Mouse (Mus musculus): ENCODE results near the gene Tmem251.
A peak's percentile ranks its signal among the peaks of the same experiment; 100 is the strongest.

The Tmem251 gene

DNA sequence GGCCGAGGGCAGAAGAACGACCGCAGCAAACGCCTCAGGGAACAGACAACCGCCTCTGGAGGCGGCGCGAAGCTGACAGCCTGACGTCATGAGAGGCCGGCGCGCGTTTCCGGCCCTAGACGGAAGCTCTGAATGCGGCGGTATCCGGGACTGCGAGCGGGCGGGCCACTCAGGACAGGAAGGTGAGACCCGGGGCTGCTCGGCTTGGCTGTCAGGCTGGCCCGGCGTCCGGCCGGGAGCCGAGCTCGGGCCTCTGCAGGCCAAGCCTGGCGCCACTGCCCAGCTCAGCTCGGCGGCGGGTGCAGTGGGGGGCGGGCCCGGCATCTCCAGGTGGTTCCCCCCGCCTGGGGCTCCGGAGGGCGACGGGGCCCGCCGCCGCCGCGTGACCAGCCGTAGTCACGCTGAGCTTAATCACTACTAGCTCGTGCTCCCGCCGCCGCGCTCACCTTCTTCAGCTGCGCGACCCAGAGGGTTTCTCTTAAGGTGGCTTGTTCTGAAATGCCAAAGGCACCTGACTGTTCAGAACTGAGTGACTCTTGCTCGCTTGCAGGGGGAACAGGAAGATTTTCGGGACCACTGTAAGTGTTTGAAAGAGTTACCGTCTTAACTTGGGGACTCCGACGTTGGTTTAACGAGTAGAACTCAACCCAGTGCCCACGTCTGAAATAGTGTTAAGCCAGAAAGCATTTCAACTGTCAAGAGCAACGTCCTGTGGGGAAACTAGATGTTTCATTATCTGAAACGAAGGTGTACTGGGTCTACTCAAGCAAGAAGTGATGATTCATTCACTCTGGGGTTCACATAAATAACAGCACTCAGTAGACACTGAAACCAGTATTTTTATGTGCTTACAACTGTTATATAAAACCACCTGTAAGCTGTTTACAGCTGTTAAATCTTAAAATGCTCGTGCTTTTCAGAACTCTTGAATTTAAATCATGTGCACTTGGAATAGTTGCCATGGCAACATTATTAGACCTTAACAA, at the start of gene Tmem251, which contains the start of gene Moap1:
Gene Tmem251, plus strand, starts transcription at position 174 of the 986 bp plus-strand sequence.
Gene Moap1, minus strand, starts transcription at position 73 of the 986 bp plus-strand sequence.
- no peak for DNase-seq (ENCODE audit: extremely low spot score, low read depth, low spot score)

- no peak for DNase-seq (ENCODE audit: extremely low spot score, low read depth, low spot score)
Observed at GRCm38 (mm10) chr12:102695369-102696239, 48.0 kb upstream of the Tmem251 start.

GRCm38 (mm10) chr12:102696635-102697354, 46.8 kb upstream of the Tmem251 start:
- DNase-seq (ENCODE audit: extremely low spot score, low read depth, low spot score): no peak

GRCm38 (mm10) chr12:102697381-102697780, 46.2 kb upstream of the Tmem251 start:
- no peak for DNase-seq (ENCODE audit: extremely low spot score, low read depth, low spot score)

GRCm38 (mm10) chr12:102698089-102698684, 45.4 kb upstream of the Tmem251 start:
- no peak for DNase-seq (ENCODE audit: extremely low spot score, low read depth, low spot score)

GRCm38 (mm10) chr12:102699156-102699555, 44.4 kb upstream of the Tmem251 start:
- no peak for DNase-seq (ENCODE audit: extremely low spot score, low read depth, low spot score)

GRCm38 (mm10) chr12:102700453-102700852, 43.1 kb upstream of the Tmem251 start:
- DNase-seq (ENCODE audit: extremely low spot score, low read depth, low spot score): no peak

GRCm38 (mm10) chr12:102701691-102702207, 41.8 kb upstream of the Tmem251 start:
- DNase-seq (ENCODE audit: extremely low spot score, low read depth, low spot score): no peak

DNA sequence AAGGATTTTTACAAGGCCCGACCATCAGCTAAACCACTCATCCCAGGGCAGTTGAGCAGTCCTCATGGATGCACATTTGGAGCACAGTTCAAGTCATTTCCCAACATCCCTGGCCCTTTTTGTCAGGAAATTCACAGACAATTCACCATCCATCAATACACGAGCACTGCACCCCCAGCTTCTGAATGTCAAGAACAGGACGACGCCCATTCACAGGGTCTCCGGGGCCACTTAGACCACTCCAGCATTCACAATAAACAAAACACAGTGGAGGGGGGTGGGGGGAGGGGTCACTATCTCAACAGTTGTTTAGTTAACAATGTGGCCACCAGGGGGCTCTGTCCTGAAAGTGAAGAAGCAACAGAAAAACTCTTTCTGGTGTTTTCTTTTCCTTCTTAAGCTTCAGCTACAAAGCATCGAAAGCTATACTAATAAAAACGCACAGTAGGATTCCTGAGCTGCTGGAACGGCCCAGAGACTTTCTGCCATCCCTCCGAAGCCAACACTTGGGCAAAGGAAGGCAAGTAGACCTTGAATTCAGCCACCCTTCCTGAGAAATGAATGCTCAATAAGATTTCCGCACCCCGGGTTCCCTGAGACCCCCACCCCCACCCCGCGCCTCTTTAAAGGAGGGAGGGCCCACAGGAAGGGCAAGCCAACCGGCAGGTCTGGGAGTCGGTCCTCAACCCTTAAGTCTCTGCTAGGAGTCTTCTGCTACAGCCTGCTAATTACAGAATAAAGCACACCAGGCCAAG, 41.0 kb upstream of the Tmem251 start:
- peak; percentile 64 for DNase-seq (ENCODE audit: extremely low spot score, low read depth, low spot score)

- DNase-seq (ENCODE audit: extremely low spot score, low read depth, low spot score): no peak
Observed at GRCm38 (mm10) chr12:102703111-102703412, 40.5 kb upstream of the Tmem251 start.

- DNase-seq (ENCODE audit: extremely low spot score, low read depth, low spot score): no peak
Observed at GRCm38 (mm10) chr12:102703441-102703840, 40.1 kb upstream of the Tmem251 start.

DNA sequence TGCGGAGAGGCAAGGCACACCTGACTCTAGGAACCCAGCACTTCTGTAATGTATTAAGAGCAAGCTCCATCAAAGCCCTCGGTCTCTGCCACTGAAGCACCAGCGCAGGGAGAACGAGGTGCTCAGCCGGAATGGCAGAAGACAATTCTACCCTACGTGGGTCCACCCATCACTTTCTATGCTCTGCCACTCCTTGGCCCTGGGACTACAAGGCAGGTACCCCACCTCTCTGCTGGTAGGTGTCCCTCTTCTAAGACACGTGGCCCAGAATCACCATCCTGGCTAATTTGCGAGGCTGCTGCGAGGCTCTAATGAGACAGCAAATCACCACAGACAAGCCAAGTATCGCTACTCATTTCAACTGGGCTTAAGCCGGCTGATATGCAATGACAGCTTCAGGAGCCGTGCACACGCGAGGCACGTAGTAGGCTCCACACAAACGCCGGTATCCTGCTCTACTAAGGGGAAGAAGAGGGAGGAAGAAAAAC, 39.6 kb upstream of the Tmem251 start:
- DNase-seq (ENCODE audit: extremely low spot score, low read depth, low spot score): no peak

GRCm38 (mm10) chr12:102704457-102705198, 38.9 kb upstream of the Tmem251 start, which contains the start of gene Itpk1:
Gene Itpk1 (minus strand): TSS chr12:102704930.
- DNase-seq (ENCODE audit: extremely low spot score, low read depth, low spot score): no peak

DNA sequence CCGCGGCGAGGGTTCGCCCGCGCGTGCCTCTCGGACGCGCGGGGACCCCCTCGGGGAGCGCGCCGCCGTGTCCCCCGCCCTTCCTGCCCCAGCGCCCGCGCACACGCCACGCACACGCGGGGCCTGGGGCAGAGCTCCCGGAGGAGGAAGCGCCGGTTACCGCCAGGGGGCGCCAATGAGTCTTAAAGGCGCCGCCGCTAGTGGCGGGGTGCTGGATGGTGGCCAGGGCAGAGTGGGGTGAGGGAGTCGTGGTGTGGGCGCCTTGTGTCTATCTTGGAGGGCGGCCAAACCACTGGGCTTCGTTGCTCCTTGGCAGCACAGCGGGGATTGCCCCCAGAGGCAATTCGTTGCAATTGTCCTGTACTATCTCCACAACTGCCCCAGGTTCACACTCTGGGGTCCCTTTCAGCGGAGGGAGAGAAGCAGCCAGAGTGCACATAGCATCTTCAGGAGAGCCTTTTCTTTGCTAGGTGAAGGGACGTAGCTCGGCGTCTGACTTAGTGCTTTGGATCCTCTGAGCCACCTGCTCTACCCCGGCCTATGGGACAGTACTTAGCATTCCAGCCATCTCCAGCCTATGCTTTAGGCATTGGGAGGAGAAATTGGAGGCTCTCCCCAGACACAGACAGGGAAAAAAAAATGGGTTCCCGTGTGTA, 38.2 kb upstream of the Tmem251 start:
- no peak for DNase-seq (ENCODE audit: extremely low spot score, low read depth, low spot score)

- DNase-seq (ENCODE audit: extremely low spot score, low read depth, low spot score): no peak
Observed at GRCm38 (mm10) chr12:102705906-102706640, 37.5 kb upstream of the Tmem251 start.

DNA sequence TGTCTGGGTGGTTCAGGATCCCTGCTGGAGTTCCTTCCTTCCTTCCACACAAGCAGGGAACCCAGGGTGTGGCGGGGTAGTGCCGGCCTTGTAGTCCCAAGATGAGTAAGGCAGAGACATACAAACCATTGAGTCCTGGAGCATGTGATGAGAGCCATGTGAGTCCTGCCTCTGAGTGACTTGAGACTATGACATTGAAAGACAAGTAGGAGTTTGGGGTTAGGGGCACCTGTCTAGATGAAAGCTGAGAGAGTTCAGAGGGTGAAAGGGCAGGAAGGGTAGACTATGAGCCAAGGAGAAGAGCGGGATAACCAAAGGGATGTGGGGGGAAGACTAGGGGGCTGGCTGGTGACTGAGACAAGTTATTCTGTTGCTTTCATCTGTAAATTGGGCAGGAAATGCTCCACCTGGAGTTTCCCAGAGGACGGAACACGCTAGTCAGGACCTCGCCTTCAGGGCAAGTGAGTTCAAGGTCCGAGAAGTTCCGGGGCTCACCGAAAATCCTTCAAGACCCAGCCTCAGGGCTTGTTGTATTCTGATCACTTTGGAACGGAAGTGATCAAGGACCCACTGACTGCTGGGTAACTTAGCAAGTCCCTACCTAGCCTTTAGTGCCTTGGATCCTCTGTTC, 36.6 kb upstream of the Tmem251 start:
- DNase-seq (ENCODE audit: extremely low spot score, low read depth, low spot score): no peak

- no peak for DNase-seq (ENCODE audit: extremely low spot score, low read depth, low spot score)
Observed at GRCm38 (mm10) chr12:102708220-102708619, 35.3 kb upstream of the Tmem251 start.

Data from hindlimb bud, embryonic 11.5 days (tissue).